Mouse (Mus musculus) neural tube, embryonic 12.5 days (tissue): Measurements from ENCODE around the gene Gm28269. TPM values are rescaled to one million over a fixed set of nuclear protein-coding genes. Genes with fewer than 3 reads are reported as not detected.

ENCODE experiments used
- ATAC-seq: fragments of 200-750 bp; cut with Nextera tagmentation; 2 replicates; pipeline ENCODE4 v1.8.0; 2017; ENCODE audit warnings: low read depth, mild to moderate bottlenecking, moderate TSS enrichment, moderate library complexity; ENCODE audit not compliant: low FRiP score
- H3K27ac ChIP-seq: fragments of 300-500 bp; sonication (generic); 2 replicates; pipeline ENCODE4 v1.5.1; 2016
- H3K27me3 ChIP-seq: fragments of 300-500 bp; sonication (generic); replicated peaks from 2 replicates; pipeline ENCODE4 v1.6.1; 2016; ENCODE audit warnings: mild to moderate bottlenecking
- H3K36me3 ChIP-seq: fragments of 300-500 bp; sonication (generic); 2 replicates; pipeline ENCODE4 v1.6.1; 2016; ENCODE audit warnings: mild to moderate bottlenecking
- H3K4me1 ChIP-seq: fragments of 300-500 bp; sonication (generic); 2 replicates; pipeline ENCODE4 v1.6.1; 2016
- H3K4me2 ChIP-seq: fragments of 300-500 bp; sonication (generic); replicated peaks from 2 replicates; pipeline ENCODE4 v1.6.1; 2016; ENCODE audit warnings: mild to moderate bottlenecking
- H3K4me3 ChIP-seq: fragments of 300-500 bp; sonication (generic); 2 replicates; pipeline ENCODE4 v1.5.1; 2016
- H3K9ac ChIP-seq: fragments of 300-500 bp; sonication (generic); 2 replicates; pipeline ENCODE4 v1.6.1; 2016; ENCODE audit warnings: mild to moderate bottlenecking
- H3K9me3 ChIP-seq: fragments of 300-500 bp; sonication (generic); 2 replicates; pipeline ENCODE4 v1.6.1; 2016; ENCODE audit warnings: mild to moderate bottlenecking
- WGBS: fragments of 180-500 bp; shearing (Covaris S2); methylation state at CpG from one replicate; pipeline ENCODE4 v1.1.7; 2016; 5-methylcytosine and 5-hydroxymethylcytosine counted together
- polyA plus RNA-seq: library from polyadenylated mRNA; unstranded; fragments of >200 nt; fragmentation: Nextera tagmentation; extraction: Ambion mirVana; gene quantifications from 2 replicates; pipeline ENCODE4 v1.2.1, GENCODE M21; 2016

The Gm28269 gene
- not detected in 2 replicates for polyA plus RNA-seq

DNA sequence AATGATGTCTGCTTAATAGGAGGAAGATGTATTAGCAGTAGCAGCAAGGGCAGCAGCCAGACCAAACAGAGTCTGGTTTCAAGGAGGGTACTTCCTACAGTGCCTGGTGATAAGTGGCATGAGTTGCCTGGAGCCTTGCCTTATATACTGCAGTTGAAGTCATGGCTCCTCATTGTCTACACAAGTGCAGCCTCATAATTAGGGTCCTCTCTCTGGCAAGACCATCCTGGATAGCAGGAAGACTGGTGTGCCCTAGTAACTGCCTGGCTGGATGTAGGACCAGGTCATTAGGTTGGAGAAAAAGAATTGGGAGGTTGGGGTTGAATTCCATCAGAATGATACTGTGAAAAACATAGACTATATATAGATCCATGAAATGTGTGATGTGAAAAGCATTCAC, at the start of gene Gm28269:
TSS of gene Gm28269 (minus strand) at position 101 of the 400 bp plus-strand sequence.
- Histone ChIP-seq H3K9me3 (no peaks in the 10 kb centered on the region), H3K27me3 (no peaks in the 10 kb centered on the region), H3K36me3 (no peaks in the 10 kb centered on the region), H3K9ac (no peak within 1 kb of the TSS), H3K4me1 (no peaks in the 10 kb centered on the region), H3K27ac (no peak within 1 kb of the TSS), H3K4me2 (no peak within 1 kb of the TSS), H3K4me3 (no peak within 1 kb of the TSS)
- no peak for ATAC-seq

DNA sequence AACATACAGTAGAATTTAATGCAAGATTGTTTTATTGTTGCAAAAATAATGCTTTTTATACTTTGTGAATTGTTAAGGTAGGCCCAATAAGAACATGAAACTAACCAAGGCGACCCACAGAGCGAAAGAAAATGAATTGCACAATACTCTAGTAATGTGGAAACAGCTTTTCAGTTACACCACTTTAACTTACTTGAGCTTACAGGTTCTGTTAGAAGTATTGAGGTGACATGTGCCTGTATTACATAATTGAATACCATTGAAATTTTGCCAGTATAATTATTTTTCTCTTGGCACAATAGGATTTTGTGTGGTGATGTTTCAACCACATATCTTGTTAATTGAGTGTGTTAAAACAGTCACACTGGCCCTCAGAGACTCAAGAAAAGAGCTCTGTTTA, 28.0 kb downstream of the Gm28269 start:
- no peak overlapping the region for H3K27ac ChIP-seq
- H3K9ac ChIP-seq: no peak overlapping the region
- H3K36me3 ChIP-seq: no peaks in the 10 kb centered on the region
- no peak for ATAC-seq
- H3K27me3 ChIP-seq: no peaks in the 10 kb centered on the region
- WGBS: 92% methylated on average over 2 of the region's 2 CpGs
- no peaks in the 10 kb centered on the region for H3K9me3 ChIP-seq
- H3K4me3 ChIP-seq: no peak overlapping the region
- no peak overlapping the region for H3K4me2 ChIP-seq
- no peaks in the 10 kb centered on the region for H3K4me1 ChIP-seq

DNA sequence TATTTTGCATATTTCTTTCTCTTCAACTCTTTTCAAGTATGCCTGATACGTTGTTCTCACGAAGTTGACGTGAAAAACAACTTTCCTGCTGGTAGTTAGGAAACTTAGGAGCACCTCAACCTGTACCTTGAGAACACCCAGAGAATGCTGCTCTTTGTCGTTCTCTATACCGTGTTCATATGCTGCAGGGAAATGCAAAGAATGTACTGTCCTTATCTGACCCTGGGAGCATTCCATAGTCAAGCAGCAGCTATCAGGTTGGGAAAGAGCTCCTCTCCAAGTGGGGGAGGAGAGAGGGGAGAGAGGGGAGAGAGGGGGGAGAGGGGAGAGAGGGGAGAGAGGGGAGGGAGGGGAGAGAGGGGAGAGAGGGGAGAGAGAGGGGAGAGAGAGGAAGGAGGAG, 29.6 kb downstream of the Gm28269 start:
- Histone ChIP-seq H3K36me3 (no peaks in the 10 kb centered on the region), H3K9me3 (no peaks in the 10 kb centered on the region), H3K27me3 (no peaks in the 10 kb centered on the region), H3K9ac (no peak overlapping the region), H3K4me2 (no peak overlapping the region), H3K4me3 (no peak overlapping the region), H3K4me1 (no peaks in the 10 kb centered on the region), H3K27ac (no peak overlapping the region)
- no peak for ATAC-seq
- WGBS: 70% methylated on average over 5 of the region's 5 CpGs

DNA sequence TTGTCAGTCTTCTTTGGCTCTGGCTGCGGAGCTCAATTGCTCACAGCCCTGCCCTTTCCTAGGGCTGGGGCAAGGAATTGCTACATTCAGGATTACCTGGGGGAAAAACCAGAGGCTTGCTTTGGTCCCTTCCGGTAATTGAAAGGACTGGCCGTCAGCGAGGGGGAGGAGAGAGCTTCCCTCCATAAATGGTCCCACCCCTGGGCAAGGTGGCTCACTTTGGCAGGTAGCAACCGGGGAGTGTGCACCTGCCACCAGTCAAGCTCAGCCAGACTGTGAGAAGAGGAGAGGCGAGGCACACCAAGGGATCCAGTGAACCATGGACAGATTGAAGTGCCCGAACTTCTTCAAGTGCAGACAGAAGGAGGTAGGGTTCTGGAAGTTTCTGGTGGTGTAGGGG, 30.1 kb downstream of the Gm28269 start, which contains the start of gene Slc6a14:
TSS of gene Slc6a14 (plus strand) at position 68 of the 400 bp plus-strand sequence.
- Histone ChIP-seq H3K36me3 (no peaks in the 10 kb centered on the region), H3K27ac (no peak within 1 kb of the TSS), H3K4me2 (no peak within 1 kb of the TSS), H3K9ac (no peak within 1 kb of the TSS), H3K4me3 (no peak within 1 kb of the TSS), H3K4me1 (no peaks in the 10 kb centered on the region), H3K27me3 (no peaks in the 10 kb centered on the region), H3K9me3 (no peaks in the 10 kb centered on the region)
- ATAC-seq: no peak
- WGBS: 74% methylated on average over 7 of the region's 7 CpGs

DNA sequence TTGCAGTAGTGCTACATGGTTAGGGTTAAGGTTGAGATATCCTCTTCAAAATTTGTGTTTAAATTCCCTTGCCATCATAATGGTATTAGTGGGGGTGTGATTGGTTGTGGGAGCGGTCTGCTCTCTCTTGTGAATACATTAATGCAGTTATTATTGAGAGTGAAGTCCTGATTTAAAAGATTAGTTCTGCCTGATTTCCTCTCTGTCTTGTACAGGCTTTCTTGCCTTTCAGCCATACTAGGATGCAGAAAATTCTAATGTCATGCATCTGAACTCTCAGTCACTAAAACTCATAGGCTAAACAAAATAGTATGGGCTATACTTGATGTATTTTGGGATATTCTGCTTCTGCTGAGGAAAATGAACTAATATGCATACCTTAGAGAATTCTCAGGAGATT, 40.4 kb downstream of the Gm28269 start:
- Histone ChIP-seq H3K9me3 (no peaks in the 10 kb centered on the region), H3K9ac (no peak overlapping the region), H3K4me1 (no peaks in the 10 kb centered on the region), H3K4me3 (no peak overlapping the region), H3K4me2 (no peak overlapping the region), H3K36me3 (no peaks in the 10 kb centered on the region), H3K27me3 (no peaks in the 10 kb centered on the region), H3K27ac (no peak overlapping the region)
- WGBS: 57% methylated on average over 1 of the region's 1 CpGs
- ATAC-seq: no peak

DNA sequence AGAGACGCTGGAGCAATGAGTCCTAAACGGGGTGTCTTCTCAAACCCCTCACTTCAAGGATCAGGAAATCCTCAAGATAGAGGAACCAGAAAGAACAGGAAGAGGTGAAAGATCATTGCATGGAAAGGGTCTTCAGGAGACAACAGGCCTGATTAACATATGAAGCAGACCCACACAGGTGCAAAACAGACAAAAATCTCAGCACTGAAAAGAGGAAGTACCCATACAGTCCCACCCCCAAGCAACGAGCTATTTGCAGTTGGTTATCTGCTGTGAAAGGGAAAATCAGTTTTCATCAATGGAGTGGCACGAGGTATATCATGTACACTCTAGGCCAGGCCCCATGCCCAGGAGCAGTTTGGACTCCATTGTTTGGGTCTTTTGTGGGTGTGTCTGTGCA, 43.3 kb downstream of the Gm28269 start:
- Histone ChIP-seq H3K27ac (no peak overlapping the region), H3K27me3 (no peaks in the 10 kb centered on the region), H3K4me3 (no peak overlapping the region), H3K9ac (no peak overlapping the region), H3K9me3 (no peaks in the 10 kb centered on the region), H3K36me3 (no peaks in the 10 kb centered on the region), H3K4me1 (no peaks in the 10 kb centered on the region), H3K4me2 (no peak overlapping the region)
- 82% methylated on average over 4 of the region's 4 CpGs for WGBS
- ATAC-seq: no peak

DNA sequence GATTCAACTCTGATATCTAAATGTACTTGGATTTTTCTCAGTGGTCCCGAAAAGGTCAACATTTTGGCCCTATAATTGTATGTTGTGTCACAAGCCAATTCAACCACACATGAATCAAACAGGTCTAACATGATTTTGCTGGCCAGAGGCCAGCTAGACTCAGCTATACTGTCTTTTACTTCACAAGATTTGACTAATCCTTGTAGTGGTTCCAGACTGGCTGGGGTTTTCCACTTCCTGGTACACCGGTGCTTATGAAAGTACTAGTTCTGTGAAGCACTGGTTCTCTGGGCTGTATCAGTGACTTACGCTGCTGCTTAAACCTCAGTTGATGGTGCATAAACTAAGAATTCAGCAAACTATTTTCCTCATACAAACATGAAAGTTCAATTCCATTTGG, 49.2 kb downstream of the Gm28269 start:
- no peak overlapping the region for H3K27ac ChIP-seq
- H3K4me3 ChIP-seq: no peak overlapping the region
- no peak overlapping the region for H3K4me2 ChIP-seq
- H3K9ac ChIP-seq: no peak overlapping the region
- 93% methylated on average over 3 of the region's 3 CpGs for WGBS
- H3K36me3 ChIP-seq: no peaks in the 10 kb centered on the region
- no peaks in the 10 kb centered on the region for H3K4me1 ChIP-seq
- no peaks in the 10 kb centered on the region for H3K9me3 ChIP-seq
- no peak for ATAC-seq
- H3K27me3 ChIP-seq: no peaks in the 10 kb centered on the region

DNA sequence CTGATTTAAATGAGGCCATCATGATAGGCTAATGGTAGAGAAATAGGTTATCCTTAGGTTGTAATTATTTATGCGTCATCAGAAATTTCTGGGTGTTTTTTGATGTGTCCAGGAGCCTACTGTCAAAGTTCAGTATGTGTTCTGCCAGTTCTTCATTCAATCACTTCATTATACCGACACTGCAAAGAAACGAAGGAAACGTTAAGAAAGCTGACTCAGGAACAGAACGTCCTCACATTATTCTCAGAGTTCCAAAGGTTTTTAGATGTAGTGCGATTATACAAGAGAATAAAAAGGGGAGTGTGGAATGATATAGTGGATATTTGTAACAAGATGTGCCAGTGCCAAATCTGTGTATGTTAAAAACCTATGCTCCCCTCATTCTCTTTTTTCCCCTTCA, 49.7 kb downstream of the Gm28269 start:
- Histone ChIP-seq H3K36me3 (no peaks in the 10 kb centered on the region), H3K4me3 (no peak overlapping the region), H3K9me3 (no peaks in the 10 kb centered on the region), H3K27ac (no peak overlapping the region), H3K9ac (no peak overlapping the region), H3K27me3 (no peaks in the 10 kb centered on the region), H3K4me1 (no peaks in the 10 kb centered on the region), H3K4me2 (no peak overlapping the region)
- 86% methylated on average over 6 of the region's 6 CpGs for WGBS
- no peak for ATAC-seq

Other genes with a start within 250 kb of the Gm28269 start
- 0.08 and 0.14 TPM in 2 replicates for gene Slc6a14, start 30.2 kb downstream of the Gm28269 start, polyA plus RNA-seq